Mouse (Mus musculus): ENCODE measurements around the gene Atxn1.

DNA sequence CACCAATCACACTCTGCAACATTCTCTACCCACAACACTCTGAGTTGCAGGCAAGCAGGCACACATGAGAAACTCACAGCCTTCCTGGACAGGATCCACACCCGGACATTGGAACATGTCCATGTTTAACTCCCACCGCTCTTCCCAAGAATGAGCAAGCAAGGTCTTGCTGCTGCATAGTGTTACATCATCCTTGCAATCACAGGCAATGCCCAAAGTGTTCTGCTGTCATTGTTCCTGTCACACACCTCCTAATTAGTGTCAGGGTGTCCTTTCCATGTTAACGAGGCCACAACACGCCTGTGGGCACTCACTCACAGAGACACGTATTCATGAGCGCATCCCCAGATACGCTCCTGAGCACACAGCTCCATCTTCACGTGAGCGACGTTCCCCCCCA lies 181.1 kb downstream of the Atxn1 start:
- TF ChIP-seq FLI1 (IDR thresholded peaks at IDR 0.05; ENCODE audit: low read length), result no peak
- no peak for TF ChIP-seq GATA1 (IDR thresholded peaks at IDR 0.05; ENCODE audit: borderline replicate concordance, low read length)
